Mouse (Mus musculus) neutrophil, adult 5-6 weeks (primary cell): ENCODE results near the gene Neu2. TPM values are rescaled to one million over a fixed set of nuclear protein-coding genes. Genes with fewer than 3 reads are reported as not detected.
A peak's percentile ranks its signal among the peaks of the same experiment; 100 is the strongest.

Experiments
- ATAC-seq: fragments of 151-379, 151-347 bp; 2 replicates; pipeline ENCODE4 v1.8.0; 2017; ENCODE audit warnings: mild to moderate bottlenecking, moderate TSS enrichment; ENCODE audit not compliant: insufficient number of reproducible peaks, poor library complexity, low FRiP score, severe bottlenecking; ENCODE audit errors: extremely low read depth
- total RNA-seq: library from RNA; stranded (forward); fragments of 200-1000 nt; gene quantifications from 2 replicates; pipeline ENCODE4 v1.2.3, GENCODE M21; 2017

Gene Neu2
- total RNA-seq, 1 experiment from 2014 or later: not detected

DNA sequence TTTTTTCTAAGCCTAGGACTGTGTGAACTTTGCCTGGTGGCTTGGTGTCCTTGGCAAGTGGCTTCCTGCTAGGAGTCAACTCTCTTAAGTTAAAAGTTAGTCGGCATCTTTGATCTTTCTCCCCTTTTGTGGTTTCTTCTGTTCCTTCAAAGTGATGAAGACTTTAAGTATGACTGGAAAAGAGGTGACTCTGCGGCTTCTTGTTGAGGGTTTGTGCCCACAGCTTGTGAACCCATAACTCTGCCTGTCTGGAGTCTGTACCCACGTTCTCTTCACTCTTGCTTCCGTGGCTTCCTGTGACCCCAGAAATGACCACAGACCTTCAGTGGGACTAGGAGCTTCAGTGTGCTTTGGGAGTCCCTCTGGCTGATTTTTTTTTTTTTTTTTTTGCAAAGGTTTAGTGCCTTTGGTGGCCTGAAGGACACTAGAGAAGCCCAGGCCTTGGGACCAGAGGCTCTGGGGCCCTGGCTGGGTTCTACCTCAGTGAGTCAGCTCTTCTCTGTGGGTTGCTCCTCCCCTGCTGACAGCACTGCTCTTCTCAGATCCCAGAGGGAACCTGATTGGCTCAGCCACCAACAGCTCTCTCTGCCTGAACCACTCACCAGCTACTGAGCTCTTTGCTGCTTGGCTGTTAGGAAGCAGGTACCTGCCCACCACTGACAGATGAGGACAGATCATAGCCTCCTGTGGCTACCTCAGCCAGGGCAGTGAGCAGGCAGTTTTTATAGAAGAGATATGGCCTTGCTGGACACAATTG lies 127.6 kb downstream of the Neu2 start:
- ATAC-seq: peak; percentile 92

GRCm38 (mm10) chr1:87637878-87638600 lies 128.3 kb downstream of the Neu2 start:
- peak; percentile 7; the same call in 1 of the 2 replicates for ATAC-seq

GRCm38 (mm10) chr1:87639724-87640123 lies 130.0 kb downstream of the Neu2 start:
- no peak for ATAC-seq

DNA sequence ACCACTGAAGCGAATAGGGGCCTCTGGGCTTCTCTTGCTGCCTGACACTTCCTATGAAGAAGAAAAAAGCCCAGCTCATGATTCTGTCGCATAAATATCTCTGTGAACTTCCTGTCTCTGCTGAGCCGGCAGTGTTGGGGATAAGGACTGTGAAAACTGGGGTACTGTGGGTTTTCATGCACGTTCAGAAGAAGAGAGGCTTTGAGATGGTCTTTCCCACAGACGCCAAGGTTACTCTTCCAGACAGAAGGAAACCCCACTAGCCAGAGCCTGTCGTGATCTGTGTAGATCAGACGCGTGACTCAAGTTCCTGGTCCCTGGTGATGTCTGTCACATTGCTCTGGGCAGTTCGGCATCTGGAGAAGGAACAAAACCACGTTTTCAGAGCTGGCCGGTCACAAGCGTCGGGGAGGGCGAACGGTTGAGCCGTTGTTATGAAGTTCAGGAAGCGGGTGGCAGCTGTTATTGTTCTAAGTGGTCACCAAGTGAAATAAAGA lies 130.5 kb downstream of the Neu2 start:
- ATAC-seq: no peak

GRCm38 (mm10) chr1:87643016-87643415 lies 133.3 kb downstream of the Neu2 start:
- no peak for ATAC-seq

DNA sequence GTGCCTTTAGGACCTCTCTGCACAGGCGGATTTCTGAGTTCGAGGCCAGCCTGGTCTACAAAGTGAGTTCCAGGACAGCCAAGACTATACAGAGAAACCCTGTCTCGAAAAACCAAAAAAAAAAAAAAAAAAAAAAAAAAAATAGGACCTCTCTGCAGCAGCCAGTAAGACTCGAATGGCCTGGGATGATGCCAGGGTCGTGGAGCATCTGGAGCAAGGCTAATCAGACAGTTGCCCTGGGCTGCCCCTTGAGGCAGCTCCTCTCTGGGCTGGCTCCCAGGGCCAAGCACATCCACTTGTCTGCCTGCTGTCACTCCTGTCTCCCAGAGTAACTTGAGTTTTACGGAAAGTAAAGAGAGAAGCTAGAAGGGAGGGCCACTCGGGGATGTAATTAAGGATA lies 135.4 kb downstream of the Neu2 start:
- no peak for ATAC-seq

DNA sequence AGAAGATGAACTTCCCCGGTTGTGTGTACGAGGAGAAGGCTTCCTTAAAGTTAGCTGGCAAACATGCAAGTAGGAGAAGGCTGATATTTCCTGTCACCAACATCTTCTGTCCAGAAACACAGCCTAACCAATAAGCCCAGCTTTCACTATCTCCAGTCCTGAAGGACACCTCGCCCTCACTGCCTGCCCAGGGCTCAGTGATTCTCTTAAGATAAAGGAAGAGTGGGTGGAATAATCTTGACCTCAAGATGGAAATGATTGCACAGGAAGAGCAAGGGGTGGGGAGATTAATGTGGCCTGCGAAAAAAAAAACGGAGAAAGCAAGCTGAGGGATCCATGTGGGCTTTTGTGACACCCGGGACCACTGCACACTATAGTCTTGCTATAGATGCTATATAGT lies 136.1 kb downstream of the Neu2 start:
- no peak for ATAC-seq

Other genes with a start within 250 kb of the Neu2 start
- gene Efhd1, start 245.5 kb upstream of the Neu2 start, total RNA-seq: 0.74 TPM in 1 of 2 replicates, not detected in the other
- gene Gigyf2, start 182.9 kb upstream of the Neu2 start, total RNA-seq: 117 and 137 TPM in 2 replicates
- gene Kcnj13, start 115.2 kb upstream of the Neu2 start, total RNA-seq: 0.37 and 0.70 TPM in 2 replicates
- gene Snorc, start 39.6 kb upstream of the Neu2 start, total RNA-seq: not detected in 2 replicates
- gene Ngef, start 64.0 kb downstream of the Neu2 start, total RNA-seq: not detected in 2 replicates
- gene Inpp5d, start 110.4 kb downstream of the Neu2 start, total RNA-seq: 183 and 196 TPM in 2 replicates
- 115 and 117 TPM in 2 replicates for gene Atg16l1, start 246.0 kb downstream of the Neu2 start, total RNA-seq